Comparison of ENCODE assay signal across 10 mouse cellular contexts in the genomic region with DNA sequence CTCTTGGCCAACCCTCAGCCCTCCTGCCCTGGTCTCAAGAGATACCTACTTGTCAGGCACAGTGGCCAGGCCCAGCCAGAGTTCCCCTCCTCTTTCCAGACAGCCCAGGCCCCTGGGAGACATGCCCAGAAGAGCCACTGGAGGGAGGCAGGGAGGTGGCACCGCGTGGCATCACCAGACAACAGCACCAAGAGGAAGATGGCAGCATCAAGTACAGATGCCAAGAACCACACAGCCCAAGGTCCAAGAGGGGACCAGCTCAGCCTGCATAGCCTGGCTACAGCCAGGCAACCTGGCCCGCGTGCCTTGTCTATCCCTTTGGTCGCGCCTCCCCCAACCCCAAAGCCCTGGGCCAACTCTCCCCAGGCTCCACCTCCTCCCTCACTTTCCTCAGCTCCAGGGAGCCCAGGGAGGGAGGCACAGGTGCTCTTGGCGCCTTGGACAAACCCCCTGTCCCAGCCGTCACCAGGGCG. TPM values are rescaled to one million over a fixed set of nuclear protein-coding genes. Genes with fewer than 3 reads are reported as not detected.
DNase-seq lines count a peak whose midpoint lies in the region; ATAC-seq and TF ChIP-seq lines count a peak whose summit lies in the region.
"Had no signal": no experiment of that assay in that cellular context is flagged by ENCODE, and none has a peak within 500 bp of the region (broad histone marks: within the 10 kb centered on the region; RNA-seq: fewer than 3 reads in every experiment).

No protein-coding gene starts in this region.

- no peaks in the 10 kb centered on the region for H3K9me3 ChIP-seq in embryonic facial prominence, embryonic 12.5 days
- no peaks in the 10 kb centered on the region for H3K9me3 ChIP-seq in intestine, embryonic 16.5 days (ENCODE audit: control insufficient read depth, low read length)
- no peaks in the 10 kb centered on the region for H3K9me3 ChIP-seq in liver, postnatal 0 days (ENCODE audit: low read length)
- H3K9me3 ChIP-seq in stomach, embryonic 14.5 days (ENCODE audit: control insufficient read depth, low read depth, low read length), result no peaks in the 10 kb centered on the region

- 5% methylated on average over 9 of the region's 9 CpGs for WGBS in embryonic facial prominence, embryonic 12.5 days
- 10% methylated on average over 9 of the region's 9 CpGs for WGBS in intestine, embryonic 16.5 days
- 11% methylated on average over 9 of the region's 9 CpGs for WGBS in liver, postnatal 0 days (ENCODE audit: insufficient replicate concordance)
- WGBS in stomach, embryonic 14.5 days, result 10% methylated on average over 9 of the region's 9 CpGs

- no peak overlapping the region for H3K9ac ChIP-seq in embryonic facial prominence, embryonic 12.5 days
- peak overlapping the region; percentile 78; the same call in 1 of the 2 replicates for H3K9ac ChIP-seq in intestine, embryonic 16.5 days (ENCODE audit: low read depth, low read length)
- no peak overlapping the region for H3K9ac ChIP-seq in liver, postnatal 0 days (replicated peaks)
- H3K9ac ChIP-seq in stomach, embryonic 14.5 days (replicated peaks; ENCODE audit: low read depth, low read length), result 0 out of 2 replicates have a peak overlapping the region, but pooled peaks have one; percentile 48

- peaks cover 15% of the 10 kb centered on the region; the same call in 1 of the 2 replicates for H3K4me1 ChIP-seq in embryonic facial prominence, embryonic 12.5 days
- peaks cover 9% of the 10 kb centered on the region for H3K4me1 ChIP-seq in intestine, embryonic 16.5 days (ENCODE audit: control insufficient read depth, insufficient read depth, low read length)
- peaks cover 7% of the 10 kb centered on the region; the same call in 1 of the 2 replicates for H3K4me1 ChIP-seq in liver, postnatal 0 days (ENCODE audit: insufficient read depth)
- H3K4me1 ChIP-seq in stomach, embryonic 14.5 days (ENCODE audit: control insufficient read depth, insufficient read depth, low read length), result peaks cover 20% of the 10 kb centered on the region

- TF ChIP-seq EP300 in liver, postnatal 0 days (IDR thresholded peaks at IDR 0.05; ENCODE audit: low read depth), result no peak

- peak; percentile 11; the same call in 1 of the 2 replicates for TF ChIP-seq CTCF in liver, postnatal 0 days (IDR thresholded peaks at IDR 0.05; ENCODE audit: low read depth)

- DNase-seq in gastrocnemius, postnatal 25 days, result peak; percentile 33
- no peak for DNase-seq in gastrocnemius, adult 18-20 months (ENCODE audit: low spot score)
- DNase-seq in MN1 (ENCODE audit: low spot score), result peak; percentile 14
- DNase-seq in liver, postnatal 0 days, result no peak
- no peak for DNase-seq in spleen, postnatal 4 days (ENCODE audit: low spot score in 2 of 2)

- no peaks in the 10 kb centered on the region for H3K36me3 ChIP-seq in embryonic facial prominence, embryonic 12.5 days
- H3K36me3 ChIP-seq in intestine, embryonic 16.5 days (ENCODE audit: control insufficient read depth, insufficient read depth, low read length), result no peaks in the 10 kb centered on the region
- H3K36me3 ChIP-seq in liver, postnatal 0 days (replicated peaks; ENCODE audit: insufficient read depth, low read length), result no peaks in the 10 kb centered on the region
- no peaks in the 10 kb centered on the region for H3K36me3 ChIP-seq in stomach, embryonic 14.5 days (ENCODE audit: control insufficient read depth, insufficient read depth, low read length)
- H3K36me3 ChIP-seq: G1E had no signal

- peak overlapping the region; percentile 97 for H3K4me2 ChIP-seq in embryonic facial prominence, embryonic 12.5 days (replicated peaks)
- peak overlapping the region; percentile 98 for H3K4me2 ChIP-seq in intestine, embryonic 16.5 days (ENCODE audit: low read depth, low read length)
- no peak overlapping the region for H3K4me2 ChIP-seq in liver, postnatal 0 days (ENCODE audit: low read depth, low read length)
- peak overlapping the region; percentile 98 for H3K4me2 ChIP-seq in stomach, embryonic 14.5 days (replicated peaks; ENCODE audit: low read depth, low read length)

- peaks cover 27% of the 10 kb centered on the region for H3K27me3 ChIP-seq in embryonic facial prominence, embryonic 12.5 days
- no peaks in the 10 kb centered on the region for H3K27me3 ChIP-seq in intestine, embryonic 16.5 days (replicated peaks; ENCODE audit: control insufficient read depth, insufficient read depth, low read length)
- peaks cover 50% of the 10 kb centered on the region for H3K27me3 ChIP-seq in liver, postnatal 0 days (ENCODE audit: insufficient read depth, low read length)
- no peaks in the 10 kb centered on the region for H3K27me3 ChIP-seq in stomach, embryonic 14.5 days (ENCODE audit: control insufficient read depth, insufficient read depth, low read length)

- ATAC-seq in embryonic facial prominence, embryonic 12.5 days (ENCODE audit: insufficient number of reproducible peaks, insufficient read depth, low FRiP score, low TSS enrichment), result no peak
- peak; percentile 12; the same call in 1 of the 2 replicates for ATAC-seq in intestine, embryonic 16.5 days
- no peak for ATAC-seq in liver, postnatal 0 days
- no peak for ATAC-seq in stomach, embryonic 14.5 days (ENCODE audit: insufficient number of reproducible peaks, insufficient read depth, low FRiP score, low read depth)

- H3K4me3 ChIP-seq in embryonic facial prominence, embryonic 12.5 days, result peak overlapping the region; percentile 73
- peak overlapping the region; percentile 80 for H3K4me3 ChIP-seq in intestine, embryonic 16.5 days (ENCODE audit: low read length)
- 0 out of 2 replicates have a peak overlapping the region, but pooled peaks have one; percentile 58 for H3K4me3 ChIP-seq in liver, postnatal 0 days (ENCODE audit: low read depth, low read length)
- peak overlapping the region; percentile 72 for H3K4me3 ChIP-seq in stomach, embryonic 14.5 days (ENCODE audit: low read depth, low read length)

- H3K27ac ChIP-seq in embryonic facial prominence, embryonic 12.5 days, result no peak overlapping the region
- no peak overlapping the region for H3K27ac ChIP-seq in intestine, embryonic 16.5 days (ENCODE audit: low read length)
- H3K27ac ChIP-seq in liver, postnatal 0 days (ENCODE audit: low read depth), result no peak overlapping the region
- no peak overlapping the region for H3K27ac ChIP-seq in stomach, embryonic 14.5 days (ENCODE audit: low read length)

RNA-seq across cellular contexts. Expression of a gene that starts 1.2 kb away (rescaled TPM):
- under 1 TPM; 0.11 to 0.36 TPM for total RNA-seq in gastrocnemius, postnatal 25 days (2021)
- under 1 TPM in 1 of 2 experiments, not detected in 1; 0.12 TPM for total RNA-seq in gastrocnemius, adult 18-20 months (2021)
- 3.8 and 4.0 TPM in 2 replicates for polyA plus RNA-seq in embryonic facial prominence, embryonic 12.5 days (2016; fragmentation: Nextera tagmentation; extraction: Ambion mirVana)
- 1.1 TPM in 2 replicates for polyA plus RNA-seq in intestine, embryonic 16.5 days (2015; fragmentation: Nextera tagmentation; extraction: Ambion mirVana)
- 0.05 and 0.08 TPM in 2 replicates for polyA plus RNA-seq in liver, postnatal 0 days (2015; fragmentation: Nextera tagmentation; extraction: Ambion mirVana)
- 0.52 and 1.4 TPM in 2 replicates for polyA plus RNA-seq in stomach, embryonic 14.5 days (2014; fragmentation: Nextera tagmentation; extraction: Ambion mirVana)
- total RNA-seq: hematopoietic stem cell, adult 5-6 weeks had no signal
- polyA plus RNA-seq: G1E had no signal

Comparison
In these comparisons a context has a peak if more than half of its experiments do, and no peak if none do; other contexts are left out.
1. DNase-seq: peak in gastrocnemius, postnatal 25 days (single experiment) and MN1 (single experiment); none in gastrocnemius, adult 18-20 months (single experiment), liver, postnatal 0 days (single experiment) and spleen, postnatal 4 days (0 of 2).
2. H3K9ac ChIP-seq: peak in intestine, embryonic 16.5 days (single experiment) and stomach, embryonic 14.5 days (single experiment); none in embryonic facial prominence, embryonic 12.5 days (single experiment) and liver, postnatal 0 days (single experiment).
3. Peak in every context shown above with its lines, with median percentiles within 50 percentile points of each other: H3K4me3 ChIP-seq.